Mouse (Mus musculus) ES-E14 (cell line): ENCODE results near the gene Cep295.

ENCODE experiments used
- CHD2 ChIP-seq: IDR thresholded peaks from 2 replicates; pipeline ENCODE4 v1.6.1; 2014; ENCODE audit warnings: mild to moderate bottlenecking, low read depth, low read length, inconsistent platforms
- HCFC1 ChIP-seq: IDR thresholded peaks from 2 replicates; pipeline ENCODE4 v1.6.1; 2012; ENCODE audit warnings: low read length, inconsistent platforms, borderline replicate concordance; ENCODE audit not compliant: insufficient read depth
- MAFK ChIP-seq: IDR thresholded peaks from 2 replicates; pipeline ENCODE4 v1.6.1; 2014; ENCODE audit warnings: mild to moderate bottlenecking, low read depth, low read length, inconsistent platforms; ENCODE audit not compliant: insufficient read depth
- ZC3H11A ChIP-seq: IDR thresholded peaks from 2 replicates; pipeline ENCODE4 v1.6.1; 2012; ENCODE audit warnings: low read depth, mild to moderate bottlenecking, inconsistent platforms, low read length, borderline replicate concordance

DNA sequence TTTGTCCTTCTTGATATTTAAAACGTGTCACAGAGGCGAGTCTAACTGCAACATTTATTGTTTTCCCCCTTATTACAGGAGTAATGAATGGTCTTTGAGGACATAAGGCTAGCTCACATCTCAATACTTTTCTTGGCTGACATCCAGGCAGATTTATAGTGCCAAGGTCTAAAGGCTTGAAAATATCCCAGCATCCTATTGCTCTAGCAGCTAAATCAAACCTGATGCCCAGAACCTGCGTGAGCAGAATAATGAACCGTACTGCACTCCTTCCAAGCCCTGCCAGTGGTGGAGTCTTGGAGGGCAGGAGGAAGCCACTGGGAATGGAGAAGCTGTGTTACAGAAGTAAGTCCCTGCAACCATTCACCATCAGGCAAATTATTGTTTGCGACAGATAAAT is 26.7 kb upstream of the Cep295 start:
- no peak for TF ChIP-seq HCFC1
- TF ChIP-seq ZC3H11A = no peak
- no peak for TF ChIP-seq MAFK
- no peak for TF ChIP-seq CHD2
